Mouse (Mus musculus): ENCODE results near the gene Rexo2.

DNA sequence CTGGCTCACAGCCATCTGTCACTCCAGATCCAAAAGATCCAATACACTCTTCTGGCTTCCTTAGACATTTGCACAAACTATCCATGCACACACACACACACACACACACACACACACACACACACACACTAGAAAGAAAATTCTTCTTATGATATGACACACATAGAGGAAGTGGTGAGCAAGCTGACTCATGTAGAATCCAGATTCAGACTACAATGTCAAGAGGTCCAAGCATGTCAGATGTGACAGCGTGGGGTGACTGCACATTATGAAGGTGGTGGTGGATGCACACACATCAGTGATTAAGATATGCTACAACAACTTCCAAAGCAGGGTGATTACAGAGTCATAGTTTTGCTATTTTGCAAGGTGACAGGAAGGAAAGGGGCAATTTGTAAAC, 36.5 kb downstream of the Rexo2 start:
- TF ChIP-seq TAL1 (IDR thresholded peaks at IDR 0.05; ENCODE audit: low read length) (no peak), GATA1 (IDR thresholded peaks at IDR 0.05; ENCODE audit: low read length) (no peak)
